Mouse (Mus musculus): ENCODE measurements around the gene Npr1. TPM values are rescaled to one million over a fixed set of nuclear protein-coding genes. Genes with fewer than 3 reads are reported as not detected.

Npr1 gene
- polyA plus RNA-seq (2017; shearing (Covaris generic)), result not detected

GRCm38 (mm10) chr3:90465686-90466310 lies at the start of gene Npr1:
Gene Npr1 (minus strand): TSS chr3:90465866.

DNA sequence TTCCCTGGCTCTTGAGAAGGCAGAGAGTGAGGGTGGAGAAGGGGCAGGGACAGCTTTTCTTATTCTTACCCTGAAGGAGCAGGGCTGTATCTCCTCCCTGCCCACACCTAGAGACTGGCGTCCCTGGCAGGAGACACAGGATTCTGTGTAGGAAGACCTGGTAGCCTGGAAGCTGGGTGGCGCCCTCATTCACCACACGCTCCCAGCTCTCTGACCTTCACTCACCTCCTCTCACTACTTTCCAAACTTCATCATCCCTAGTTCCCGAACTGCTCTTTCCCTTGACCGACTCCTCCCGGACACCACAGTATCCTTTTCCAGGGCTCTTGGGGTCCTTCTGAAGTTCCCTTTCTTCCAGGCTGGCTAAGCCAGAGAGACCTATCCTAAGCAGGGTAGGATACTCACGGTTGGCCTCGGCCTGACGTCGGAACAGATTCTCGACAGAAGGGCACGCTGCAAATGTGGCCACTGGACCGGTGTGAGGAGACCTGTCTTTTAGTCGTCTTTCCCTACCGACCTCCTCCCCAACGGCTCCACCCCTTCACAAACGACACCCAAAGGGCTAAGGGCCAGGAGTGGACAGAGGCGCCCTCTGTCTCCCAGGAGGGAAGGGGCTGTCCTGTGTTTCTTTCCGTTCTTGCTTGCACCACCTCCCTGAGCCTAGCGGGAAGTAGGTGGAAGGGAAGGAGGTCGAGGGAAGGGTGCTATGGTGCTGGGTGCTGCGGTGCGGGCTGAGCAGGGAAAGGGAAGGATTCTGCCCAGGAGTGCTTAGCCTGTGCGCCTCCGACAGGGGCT lies 48.3 kb upstream of the Npr1 start, which contains the start of the genes S100a1 and S100a13:
Gene S100a1 (minus strand): TSS at position 597 of the 795 bp plus-strand sequence.
Gene S100a13 (plus strand): TSS at position 640 of the 795 bp plus-strand sequence.

GRCm38 (mm10) chr3:90508950-90509746 lies 43.5 kb upstream of the Npr1 start, which contains the start of gene Chtop:
Gene Chtop (minus strand): TSS chr3:90509498.

DNA sequence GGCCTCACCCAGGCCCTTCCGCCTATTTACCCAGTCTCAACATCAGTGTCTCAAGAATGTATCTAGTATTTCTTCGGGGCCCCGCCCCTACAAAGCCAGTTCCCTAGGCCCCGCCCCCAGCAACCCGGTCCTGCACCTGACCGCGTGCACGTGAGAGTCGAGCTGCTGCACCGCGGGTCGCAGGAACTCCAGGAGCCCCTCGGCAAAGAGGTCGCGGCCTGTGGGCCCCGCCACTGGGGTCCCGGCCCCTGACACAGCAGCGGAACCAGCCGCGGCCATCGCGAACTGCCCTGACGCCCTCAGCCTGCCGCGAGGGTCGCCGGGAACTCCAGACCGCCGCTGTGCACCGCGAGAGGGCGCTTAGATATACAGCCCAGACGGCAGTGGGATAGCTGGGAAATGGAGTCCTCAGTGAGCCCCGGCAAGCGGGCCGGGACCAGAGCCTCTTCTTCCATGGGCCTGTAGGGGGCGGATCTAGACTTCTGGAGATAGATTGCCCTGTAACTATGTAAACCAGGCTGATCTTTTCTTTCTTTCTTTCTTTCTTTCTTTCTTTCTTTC lies 25.1 kb upstream of the Npr1 start, which contains the start of gene Snapin:
Gene Snapin (minus strand): TSS at position 338 of the 561 bp plus-strand sequence.

DNA sequence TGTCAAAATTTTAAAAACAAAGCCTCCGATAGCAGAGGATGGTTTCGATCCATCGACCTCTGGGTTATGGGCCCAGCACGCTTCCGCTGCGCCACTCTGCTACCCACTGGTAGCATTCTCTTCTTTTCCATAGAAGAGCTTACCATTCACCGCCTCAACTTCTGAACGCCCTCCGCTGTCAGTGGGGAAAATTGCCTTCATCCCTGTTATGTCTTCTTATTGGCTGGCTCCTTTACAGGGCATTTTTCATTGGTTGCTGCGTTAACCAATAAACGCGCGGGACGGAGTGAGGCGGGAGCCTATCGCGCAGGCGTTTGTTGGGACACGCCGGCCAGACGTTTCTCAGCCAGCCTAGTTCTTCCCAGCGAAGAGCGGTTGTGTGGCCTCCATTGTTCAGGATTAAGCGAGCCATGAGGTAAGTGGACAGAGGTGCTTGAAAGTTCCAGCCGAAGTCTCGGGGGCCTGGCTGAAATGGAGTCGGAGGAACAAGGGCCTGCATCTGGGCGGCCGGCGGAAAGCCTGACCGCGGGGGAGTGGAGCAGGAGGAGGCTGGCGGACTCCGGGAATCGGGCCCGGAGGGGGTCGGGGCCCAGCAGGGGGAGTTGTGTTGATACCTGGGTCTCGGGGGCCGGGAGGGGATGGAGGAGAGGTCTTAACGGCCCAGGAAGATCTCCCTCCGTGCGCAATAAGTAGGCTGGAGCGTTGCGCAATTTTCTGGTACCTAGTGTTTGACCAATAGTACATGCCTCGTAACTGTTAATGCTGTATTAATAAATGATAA lies 10.4 kb upstream of the Npr1 start, which contains the start of gene Ilf2:
Gene Ilf2 (plus strand): TSS at position 296 of the 781 bp plus-strand sequence.

DNA sequence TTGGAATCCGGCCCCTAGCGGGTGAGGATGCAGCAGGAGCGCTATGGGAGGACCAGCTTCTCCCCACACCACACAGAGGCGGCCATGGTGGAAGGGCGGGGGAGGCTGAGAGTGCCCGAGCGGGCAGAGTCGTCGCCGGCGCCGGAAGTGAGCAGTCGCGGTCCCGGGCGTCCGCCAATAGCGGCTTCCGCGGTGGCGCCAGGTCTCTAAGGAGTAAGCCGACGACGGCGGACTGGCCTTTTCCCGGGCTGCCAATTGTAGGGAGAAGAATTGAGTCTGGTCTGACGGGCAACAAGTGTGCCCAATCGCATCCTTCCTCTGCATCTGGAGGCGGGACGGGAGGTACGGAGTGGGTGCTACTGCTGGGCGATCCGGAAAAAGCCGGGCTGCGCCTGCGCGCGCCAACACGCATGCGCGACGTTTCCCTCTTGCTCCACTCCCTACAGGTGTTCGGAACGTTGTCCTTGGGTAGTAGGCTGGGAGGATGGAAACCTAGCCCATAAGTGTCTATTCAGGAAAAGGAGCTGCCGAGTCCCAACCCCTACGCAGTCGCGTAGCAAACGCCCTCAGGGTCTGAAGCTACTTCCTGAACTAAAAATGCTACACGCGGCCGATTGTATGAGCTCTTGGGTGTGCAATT lies 32.2 kb downstream of the Npr1 start, which contains the start of gene Ints3:
Gene Ints3 (minus strand): TSS at position 242 of the 640 bp plus-strand sequence.

Other genes with a start within 250 kb of the Npr1 start
- gene Jtb, start 234.3 kb downstream of the Npr1 start, polyA plus RNA-seq (2017; shearing (Covaris generic)), result 161 TPM
- not detected for gene Creb3l4, start 222.4 kb downstream of the Npr1 start, polyA plus RNA-seq (2017; shearing (Covaris generic))
- gene Slc39a1, start 217.7 kb downstream of the Npr1 start, polyA plus RNA-seq (2017; shearing (Covaris generic)), result 1.5 TPM
- 108 TPM for gene Crtc2, start 211.7 kb downstream of the Npr1 start, polyA plus RNA-seq (2017; shearing (Covaris generic))
- 29.0 TPM for gene Dennd4b, start 200.7 kb downstream of the Npr1 start, polyA plus RNA-seq (2017; shearing (Covaris generic))
- gene Gatad2b, start 172.7 kb downstream of the Npr1 start, polyA plus RNA-seq (2017; shearing (Covaris generic)), result 9.5 TPM
- gene Slc27a3, start 75.9 kb downstream of the Npr1 start, polyA plus RNA-seq (2017; shearing (Covaris generic)), result not detected
- gene Ints3, start 32.2 kb downstream of the Npr1 start, polyA plus RNA-seq (2017; shearing (Covaris generic)), result 22.0 TPM
- 88.3 TPM for gene Ilf2, start 10.3 kb upstream of the Npr1 start, polyA plus RNA-seq (2017; shearing (Covaris generic))
- gene Snapin, start 25.2 kb upstream of the Npr1 start, polyA plus RNA-seq (2017; shearing (Covaris generic)), result 54.4 TPM
- gene Chtop, start 43.6 kb upstream of the Npr1 start, polyA plus RNA-seq (2017; shearing (Covaris generic)), result 165 TPM
- 2.7 TPM for gene S100a1, start 48.5 kb upstream of the Npr1 start, polyA plus RNA-seq (2017; shearing (Covaris generic))
- 153 TPM for gene S100a13, start 48.6 kb upstream of the Npr1 start, polyA plus RNA-seq (2017; shearing (Covaris generic))
- not detected for gene S100a14, start 61.0 kb upstream of the Npr1 start, polyA plus RNA-seq (2017; shearing (Covaris generic))
- not detected for gene S100a16, start 71.4 kb upstream of the Npr1 start, polyA plus RNA-seq (2017; shearing (Covaris generic))
- 3.4 TPM for gene S100a3, start 94.7 kb upstream of the Npr1 start, polyA plus RNA-seq (2017; shearing (Covaris generic))
- gene S100a2, start 124.4 kb upstream of the Npr1 start, polyA plus RNA-seq (2017; shearing (Covaris generic)), result not detected
- not detected for gene Gm42674, start 136.0 kb upstream of the Npr1 start, polyA plus RNA-seq (2017; shearing (Covaris generic))
- 366 TPM for gene S100a4, start 137.9 kb upstream of the Npr1 start, polyA plus RNA-seq (2017; shearing (Covaris generic))
- gene S100a5, start 142.7 kb upstream of the Npr1 start, polyA plus RNA-seq (2017; shearing (Covaris generic)), result not detected
- gene S100a6, start 147.0 kb upstream of the Npr1 start, polyA plus RNA-seq (2017; shearing (Covaris generic)), result 1,053 TPM
- 0.29 TPM for gene S100a7a, start 188.2 kb upstream of the Npr1 start, polyA plus RNA-seq (2017; shearing (Covaris generic))
- not detected for gene S100a8, start 203.1 kb upstream of the Npr1 start, polyA plus RNA-seq (2017; shearing (Covaris generic))
- gene S100a9, start 229.9 kb upstream of the Npr1 start, polyA plus RNA-seq (2017; shearing (Covaris generic)), result not detected